Mouse (Mus musculus) stomach, postnatal 0 days (tissue): ENCODE data around the gene Apoc3.

ENCODE experiments used
- CTCF ChIP-seq: IDR thresholded peaks from 2 replicates; pipeline ENCODE4 v1.5.1; 2016; ENCODE audit warnings: antibody characterized with exemption, low read depth, mild to moderate bottlenecking, moderate library complexity
- EP300 ChIP-seq: optimal IDR thresholded peaks from 2 replicates; pipeline ENCODE3; 2016; ENCODE audit warnings: antibody characterized with exemption

- no peak for TF ChIP-seq CTCF
- no peak for TF ChIP-seq EP300
These were observed 213 bp upstream of the Apoc3 start for GRCm38 (mm10) chr9:46235649-46236048.
